Mouse (Mus musculus) lung, postnatal 0 days (tissue): ENCODE results near the gene Iqck. TPM values are rescaled to one million over a fixed set of nuclear protein-coding genes. Genes with fewer than 3 reads are reported as not detected.
A peak's percentile ranks its signal among the peaks of the same experiment; 100 is the strongest.

Source experiments
- ATAC-seq: fragments of 200-750 bp; cut with Nextera tagmentation; 2 replicates; pipeline ENCODE4 v1.8.0; 2017; ENCODE audit warnings: moderate library complexity
- DNase-seq: peaks from one replicate; pipeline ENCODE4 v3.0.0-alpha.2; 2016; ENCODE audit warnings: low spot score
- H3K27ac ChIP-seq: fragments of 300-500 bp; sonication (generic); 2 replicates; pipeline ENCODE4 v1.5.1; 2014; ENCODE audit warnings: antibody characterized with exemption, mild to moderate bottlenecking, low read length, mixed read lengths
- H3K27me3 ChIP-seq: fragments of 300-500 bp; sonication (generic); replicated peaks from 2 replicates; pipeline ENCODE4 v1.6.1; 2014; ENCODE audit warnings: low read length, mixed read lengths; ENCODE audit not compliant: insufficient read depth
- H3K36me3 ChIP-seq: fragments of 300-500 bp; sonication (generic); 2 replicates; pipeline ENCODE4 v1.6.1; 2014; ENCODE audit warnings: low read length, mixed read lengths; ENCODE audit not compliant: insufficient read depth
- H3K4me1 ChIP-seq: fragments of 300-500 bp; sonication (generic); 2 replicates; pipeline ENCODE4 v1.6.1; 2014; ENCODE audit warnings: antibody characterized with exemption, low read depth, low read length, mixed read lengths; ENCODE audit not compliant: insufficient read depth
- H3K4me2 ChIP-seq: fragments of 300-500 bp; sonication (generic); replicated peaks from 2 replicates; pipeline ENCODE4 v1.6.1; 2014; ENCODE audit warnings: low read depth, mild to moderate bottlenecking, low read length, moderate library complexity, mixed read lengths
- H3K4me3 ChIP-seq: fragments of 300-500 bp; sonication (generic); 2 replicates; pipeline ENCODE4 v1.5.1; 2014; ENCODE audit warnings: low read depth, low read length
- H3K9ac ChIP-seq: fragments of 300-500 bp; sonication (generic); replicated peaks from 2 replicates; pipeline ENCODE4 v1.6.1; 2014; ENCODE audit warnings: low read depth, mild to moderate bottlenecking
- H3K9me3 ChIP-seq: fragments of 300-500 bp; sonication (generic); 2 replicates; pipeline ENCODE4 v1.6.1; 2016; ENCODE audit warnings: low read length, mixed read lengths
- CTCF ChIP-seq: IDR thresholded peaks from 2 replicates; pipeline ENCODE4 v1.5.1; 2016; ENCODE audit warnings: antibody characterized with exemption, mild to moderate bottlenecking
- EP300 ChIP-seq: IDR thresholded peaks from 2 replicates; pipeline ENCODE4 v1.6.1; 2016; ENCODE audit warnings: antibody characterized with exemption, mild to moderate bottlenecking, control low read depth
- WGBS: fragments of 180-500 bp; shearing (Covaris S2); extraction: QIAGEN DNeasy Blood & Tissue Kit; methylation state at CpG from one replicate; pipeline ENCODE4 v1.1.7; 2014; 5-methylcytosine and 5-hydroxymethylcytosine counted together
- polyA plus RNA-seq: library from polyadenylated mRNA; unstranded; fragments of >200 nt; fragmentation: Nextera tagmentation; extraction: Ambion mirVana; gene quantifications from 2 replicates; pipeline ENCODE4 v1.2.1, GENCODE M21; 2015

The Iqck gene
- polyA plus RNA-seq, 1 experiment from 2014 or later, result 3.5 TPM

- DNase-seq (no peak), ATAC-seq (no peak)
- Histone ChIP-seq H3K27me3 (no peaks in the 10 kb centered on the region), H3K9me3 (no peaks in the 10 kb centered on the region), H3K27ac (0 out of 2 replicates have a peak overlapping the region, but pooled peaks have one; percentile 47), H3K4me2 (no peak overlapping the region), H3K9ac (no peak overlapping the region), H3K4me3 (no peak overlapping the region), H3K36me3 (no peaks in the 10 kb centered on the region), H3K4me1 (peaks cover 11% of the 10 kb centered on the region; the same call in 1 of the 2 replicates)
- TF ChIP-seq CTCF, result no peak
- TF ChIP-seq EP300, result no peak
- WGBS, result 52% methylated on average over 4 of the region's 4 CpGs
These were observed 81.3 kb downstream of the Iqck start for GRCm38 (mm10) chr7:118936844-118937243.

DNA sequence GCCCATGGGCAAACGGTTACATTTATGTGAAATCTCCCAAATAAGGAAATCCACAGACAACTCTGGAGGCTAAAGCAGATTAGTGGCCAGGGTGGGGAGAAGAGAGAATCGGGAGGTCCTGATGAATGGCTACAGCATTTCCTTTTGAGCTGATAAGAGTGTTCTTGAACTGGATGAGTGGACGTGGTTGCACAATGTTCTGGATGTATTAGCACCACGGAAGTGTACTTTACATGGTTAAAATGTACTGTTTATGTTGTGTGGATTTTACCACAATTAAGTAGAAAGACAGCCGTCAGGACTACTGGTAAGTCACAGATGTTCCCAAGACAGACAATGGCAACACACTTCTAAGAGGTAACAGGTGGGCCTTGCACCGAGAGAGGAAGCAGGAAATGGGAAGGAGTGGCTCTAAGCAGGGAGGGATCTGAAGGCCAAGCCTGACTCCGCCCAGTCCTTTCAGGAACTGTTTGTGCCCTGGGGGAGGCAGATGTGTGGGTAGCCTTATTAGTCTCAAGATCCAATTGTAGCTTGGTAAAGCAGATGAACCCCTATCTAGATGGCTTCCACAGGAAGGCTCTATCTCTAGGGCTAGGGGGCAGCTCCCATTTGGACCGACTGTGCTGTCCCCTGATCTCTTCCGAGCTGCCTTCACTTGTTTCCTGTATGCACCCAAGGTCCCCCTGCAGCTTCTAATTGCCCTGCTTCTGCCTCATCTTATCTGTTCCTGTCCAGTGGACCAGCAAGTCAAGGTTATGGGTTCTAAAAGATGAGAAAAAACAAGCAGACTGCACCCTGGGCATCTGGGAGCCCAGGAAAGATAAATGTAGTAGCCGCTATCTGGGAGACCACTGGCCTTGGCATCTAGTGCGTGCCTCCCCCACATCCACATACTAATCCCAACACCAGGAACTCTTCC is 82.2 kb downstream of the Iqck start:
- TF ChIP-seq EP300, result peak; percentile 94
- no peak for TF ChIP-seq CTCF
- no peaks in the 10 kb centered on the region for H3K27me3 ChIP-seq

DNA sequence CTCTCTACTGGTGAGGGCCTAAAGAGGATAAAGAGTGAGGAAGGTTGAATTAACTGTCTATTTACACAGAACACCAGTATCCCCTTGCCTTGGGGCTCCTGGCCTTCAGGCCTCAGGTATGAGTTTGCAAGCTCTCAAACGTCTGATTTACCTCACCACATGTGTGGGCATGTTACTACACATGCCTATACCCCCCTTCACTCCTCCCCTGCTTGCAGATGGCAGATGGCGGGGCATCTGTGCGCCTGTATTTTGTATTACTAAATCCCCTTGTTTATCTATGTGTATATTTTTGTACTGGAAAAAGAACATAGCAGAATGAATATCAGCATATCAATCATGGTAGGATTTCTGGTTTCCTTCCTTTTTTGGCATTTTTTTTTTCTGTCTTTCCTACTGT is 86.7 kb downstream of the Iqck start:
- no peak for ATAC-seq
- H3K27ac ChIP-seq, result no peak overlapping the region
- WGBS, result 58% methylated on average over 3 of the region's 3 CpGs
- no peak for TF ChIP-seq EP300
- no peak for TF ChIP-seq CTCF
- H3K27me3 ChIP-seq, result no peaks in the 10 kb centered on the region
- no peak overlapping the region for H3K4me2 ChIP-seq
- no peak overlapping the region for H3K9ac ChIP-seq
- H3K36me3 ChIP-seq, result no peaks in the 10 kb centered on the region
- no peaks in the 10 kb centered on the region for H3K9me3 ChIP-seq
- no peaks in the 10 kb centered on the region; the same call in 1 of the 2 replicates for H3K4me1 ChIP-seq
- H3K4me3 ChIP-seq, result no peak overlapping the region
- no peak for DNase-seq

More for the DNA sequence above, 82.2 kb downstream of the Iqck start:
- peaks cover 11% of the 10 kb centered on the region; the same call in 1 of the 2 replicates for H3K4me1 ChIP-seq
- no peaks in the 10 kb centered on the region for H3K36me3 ChIP-seq
- DNase-seq, result peak; percentile 87
- H3K9me3 ChIP-seq, result no peaks in the 10 kb centered on the region
- peak; percentile 52 for ATAC-seq
- 39% methylated on average over 11 of the region's 11 CpGs for WGBS
- no peak overlapping the region for H3K4me3 ChIP-seq
- no peak overlapping the region for H3K9ac ChIP-seq
- H3K27ac ChIP-seq, result peak overlapping the region; percentile 60
- no peak overlapping the region for H3K4me2 ChIP-seq

DNA sequence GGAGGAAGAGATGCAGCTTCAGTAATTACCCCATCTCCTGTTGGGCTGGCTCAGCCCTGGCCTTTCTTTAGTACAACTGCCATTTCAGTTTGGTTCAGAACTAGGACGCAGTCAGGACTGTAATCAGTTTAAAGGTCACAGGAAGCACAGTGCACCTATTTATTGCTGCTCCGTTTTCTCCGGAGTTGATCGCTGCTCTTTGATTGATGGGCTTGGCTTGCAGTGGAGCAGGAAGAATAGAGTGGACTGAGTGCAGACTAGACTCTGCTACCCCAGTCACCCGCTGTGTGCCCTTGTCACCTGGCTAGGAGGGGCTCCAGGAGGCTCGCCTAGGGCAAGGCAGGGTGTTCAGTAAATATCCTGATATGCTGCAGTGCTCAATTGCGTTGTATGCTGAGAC is 87.6 kb downstream of the Iqck start:
- no peak for ATAC-seq
- no peaks in the 10 kb centered on the region for H3K4me1 ChIP-seq
- no peaks in the 10 kb centered on the region for H3K9me3 ChIP-seq
- TF ChIP-seq CTCF, result no peak
- no peak for TF ChIP-seq EP300
- whole genome bisulfite sequencing, result 34% methylated on average over 7 of the region's 7 CpGs
- no peak overlapping the region for H3K4me2 ChIP-seq
- no peak overlapping the region for H3K27ac ChIP-seq
- DNase-seq, result no peak
- no peaks in the 10 kb centered on the region for H3K27me3 ChIP-seq
- H3K9ac ChIP-seq, result no peak overlapping the region
- H3K36me3 ChIP-seq, result no peaks in the 10 kb centered on the region
- no peak overlapping the region for H3K4me3 ChIP-seq

DNA sequence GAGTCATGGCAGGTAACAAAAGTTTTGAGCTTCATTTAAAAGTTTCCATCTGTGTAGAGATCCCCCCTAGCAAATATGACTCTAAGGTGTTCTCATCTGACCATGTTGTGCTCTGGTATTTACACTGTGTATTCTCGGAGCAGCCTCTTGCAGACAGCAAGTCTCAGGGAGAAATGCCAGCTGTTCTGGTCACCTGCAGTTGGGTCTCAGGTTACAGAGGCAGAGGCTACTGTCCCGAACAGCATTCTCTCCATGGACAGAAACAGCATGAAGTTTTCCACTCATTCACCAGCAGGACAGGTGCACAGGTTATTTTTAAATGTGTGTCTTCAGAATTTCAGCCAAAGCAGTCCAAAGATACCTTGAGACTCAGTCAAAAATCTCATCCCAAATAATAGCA is 89.3 kb downstream of the Iqck start:
- TF ChIP-seq CTCF (no peak), EP300 (no peak)
- Histone ChIP-seq H3K9me3 (no peaks in the 10 kb centered on the region), H3K9ac (no peak overlapping the region), H3K27ac (no peak overlapping the region), H3K27me3 (no peaks in the 10 kb centered on the region), H3K4me3 (no peak overlapping the region), H3K36me3 (no peaks in the 10 kb centered on the region), H3K4me2 (no peak overlapping the region), H3K4me1 (no peaks in the 10 kb centered on the region)
- no peak for ATAC-seq
- no peak for DNase-seq
- 17% methylated on average over 2 of the region's 2 CpGs for WGBS

DNA sequence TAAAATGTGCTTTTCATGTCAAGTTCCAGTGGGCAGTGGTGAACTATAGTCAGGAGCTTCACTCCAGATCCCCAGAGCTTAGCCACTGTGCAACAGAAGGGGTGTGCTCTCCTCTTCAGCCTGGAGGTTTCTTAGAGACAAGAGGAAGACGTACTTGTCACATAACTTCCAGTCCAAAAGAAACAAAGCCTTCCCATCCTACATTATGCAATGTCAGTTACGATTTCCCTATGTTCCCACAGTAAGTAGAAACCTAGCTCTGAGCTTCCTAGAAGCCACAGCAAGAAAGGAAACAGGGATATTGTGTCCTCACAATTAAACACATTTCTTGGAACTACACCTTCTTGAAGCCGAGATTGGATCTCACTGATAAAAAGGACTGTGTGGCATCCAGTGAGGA is 91.7 kb downstream of the Iqck start:
- WGBS, result 63% methylated on average over 3 of the region's 3 CpGs

More for the DNA sequence above, 91.7 kb downstream of the Iqck start:
- H3K27me3 ChIP-seq, result no peaks in the 10 kb centered on the region
- no peaks in the 10 kb centered on the region for H3K9me3 ChIP-seq
- no peak overlapping the region for H3K27ac ChIP-seq
- ATAC-seq (no peak), DNase-seq (no peak)
- H3K4me1 ChIP-seq, result no peaks in the 10 kb centered on the region
- no peak overlapping the region for H3K4me3 ChIP-seq
- TF ChIP-seq CTCF, result no peak
- TF ChIP-seq EP300, result no peak
- no peaks in the 10 kb centered on the region for H3K36me3 ChIP-seq
- H3K4me2 ChIP-seq, result no peak overlapping the region
- H3K9ac ChIP-seq, result no peak overlapping the region
